Mouse (Mus musculus): ENCODE measurements around the gene Sesn3.
"Not testable (repeated sequence)": the region's sequence is repeated elsewhere in the genome, so short reads cannot be mapped to it uniquely, and the experiment has no call there.

DNA sequence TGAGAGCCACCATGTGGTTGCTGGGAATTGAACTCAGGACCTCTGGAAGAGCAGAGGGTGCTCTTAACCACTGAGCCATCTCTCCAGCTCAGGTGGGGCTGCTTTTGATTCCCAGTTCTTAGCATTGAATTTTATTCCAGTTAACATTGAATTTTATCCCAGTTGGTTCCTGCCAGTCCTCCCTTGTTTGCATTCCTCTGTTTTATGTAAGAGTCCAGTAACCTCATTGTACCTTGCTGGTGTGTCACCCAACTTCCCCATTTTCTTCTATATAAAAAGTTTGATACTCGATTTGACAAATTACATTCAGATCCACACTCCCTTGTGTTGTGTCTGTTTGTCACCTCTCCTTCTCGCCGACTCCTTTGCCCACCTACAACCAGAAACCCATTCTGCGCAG, 71.0 kb downstream of the Sesn3 start:
- TF ChIP-seq CTCF (conservative IDR thresholded peaks at IDR 0.05 in 1 of 2, IDR thresholded peaks at IDR 0.05 in 1 of 2; ENCODE audit: low read depth in 2 of 2, low read length in 2 of 2); MEF2A (IDR thresholded peaks at IDR 0.05; ENCODE audit: borderline replicate concordance, low read depth, low read length); NRF1 (IDR thresholded peaks at IDR 0.05; ENCODE audit: low read depth, low read length); MAZ (IDR thresholded peaks at IDR 0.05; ENCODE audit: low read depth, low read length); EP300 (IDR thresholded peaks at IDR 0.05; ENCODE audit: low read length); CHD1 (IDR thresholded peaks at IDR 0.05; ENCODE audit: low read depth, low read length); USF2 (conservative IDR thresholded peaks at IDR 0.05; ENCODE audit: low read depth, low read length); USF1 (IDR thresholded peaks at IDR 0.05; ENCODE audit: low read depth, low read length); E2F4 (IDR thresholded peaks at IDR 0.05; ENCODE audit: insufficient replicate concordance, low read depth, low read length); POLR2A (IDR thresholded peaks at IDR 0.05; ENCODE audit: low read depth, low read length): not testable (repeated sequence)

All from CH12.LX (cell line).